Mouse (Mus musculus): ENCODE measurements around the gene Prkci.

The Prkci gene

DNA sequence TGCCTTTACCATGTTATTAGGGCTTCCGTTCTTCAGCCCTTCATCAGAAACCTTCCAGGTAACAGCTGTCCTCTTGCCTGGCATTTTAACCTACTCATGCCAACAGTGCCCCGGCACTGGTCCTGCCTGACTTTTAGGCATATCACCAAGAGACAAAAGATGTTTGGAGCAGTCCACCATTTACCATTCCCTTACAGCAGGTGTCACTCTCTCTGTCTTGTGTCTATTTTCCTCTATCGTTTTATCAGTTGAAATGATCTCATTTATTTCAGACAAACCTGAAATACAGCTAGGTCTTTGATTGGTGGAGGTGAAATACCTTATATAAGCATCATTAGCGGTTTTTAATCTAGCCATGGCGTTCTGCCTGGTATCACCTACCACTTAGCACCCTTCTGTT, 53.5 kb downstream of the Prkci start:
- DNase-seq, result no peak

DNA sequence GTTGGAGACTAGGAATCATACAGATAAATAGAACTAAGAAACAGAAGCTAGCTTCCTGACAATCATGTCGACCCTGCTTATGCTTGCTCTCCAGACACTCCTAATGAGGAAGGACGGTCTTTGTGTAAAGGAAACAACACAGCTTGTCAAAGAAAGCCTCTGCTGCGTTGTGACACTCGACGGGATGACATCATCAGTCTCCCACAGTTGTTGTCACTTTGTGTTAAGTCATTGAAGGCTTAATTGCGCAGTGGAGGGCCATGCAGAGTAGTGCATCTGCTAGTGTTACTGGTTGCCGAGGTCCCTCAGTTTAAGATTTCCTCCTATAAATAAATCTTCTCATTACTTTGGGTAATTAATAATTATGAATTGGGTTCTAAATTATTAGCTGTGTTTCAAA, 54.8 kb downstream of the Prkci start:
- no peak for DNase-seq

- DNase-seq, result no peak
These were observed 56.2 kb downstream of the Prkci start for GRCm38 (mm10) chr3:31051730-31052129.

DNA sequence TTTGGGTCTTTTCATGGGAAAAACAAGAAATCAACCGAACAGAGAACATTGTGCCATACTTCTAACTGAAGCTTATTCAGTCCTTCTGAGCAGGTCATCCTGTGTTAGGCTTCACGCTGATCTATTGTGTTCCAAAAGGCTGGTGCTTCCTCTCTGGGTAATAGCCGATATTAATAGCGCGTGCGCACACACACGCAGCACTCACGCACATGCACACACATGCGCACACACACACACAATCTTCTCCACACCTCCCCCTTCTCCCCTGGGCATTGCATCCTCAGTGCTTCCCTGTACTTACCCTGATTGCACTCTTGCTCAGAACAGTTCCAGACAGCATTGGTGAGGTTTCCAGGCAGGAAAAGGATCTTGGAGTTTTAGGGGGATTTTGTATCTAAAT, 57.6 kb downstream of the Prkci start:
- DNase-seq, result no peak

DNA sequence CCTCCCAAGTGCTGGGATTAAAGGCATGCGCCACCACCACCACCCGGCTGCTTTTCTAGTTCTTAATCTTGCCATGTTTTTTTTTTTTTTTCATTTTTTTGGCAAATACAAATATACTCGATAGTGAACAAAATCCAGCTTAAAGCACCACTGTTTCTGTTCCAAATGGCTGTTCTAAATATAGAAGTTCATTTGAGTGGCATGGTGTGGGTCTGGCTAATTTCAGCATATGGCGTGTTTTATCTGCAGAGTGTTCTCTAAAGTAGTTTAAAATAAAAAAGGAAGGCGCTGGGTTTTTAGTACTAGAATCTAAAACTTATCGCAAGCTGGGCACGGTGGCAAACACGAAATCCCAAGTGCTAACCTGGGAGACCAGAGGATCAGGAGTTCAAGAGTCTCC, 59.3 kb downstream of the Prkci start:
- DNase-seq, result no peak

DNA sequence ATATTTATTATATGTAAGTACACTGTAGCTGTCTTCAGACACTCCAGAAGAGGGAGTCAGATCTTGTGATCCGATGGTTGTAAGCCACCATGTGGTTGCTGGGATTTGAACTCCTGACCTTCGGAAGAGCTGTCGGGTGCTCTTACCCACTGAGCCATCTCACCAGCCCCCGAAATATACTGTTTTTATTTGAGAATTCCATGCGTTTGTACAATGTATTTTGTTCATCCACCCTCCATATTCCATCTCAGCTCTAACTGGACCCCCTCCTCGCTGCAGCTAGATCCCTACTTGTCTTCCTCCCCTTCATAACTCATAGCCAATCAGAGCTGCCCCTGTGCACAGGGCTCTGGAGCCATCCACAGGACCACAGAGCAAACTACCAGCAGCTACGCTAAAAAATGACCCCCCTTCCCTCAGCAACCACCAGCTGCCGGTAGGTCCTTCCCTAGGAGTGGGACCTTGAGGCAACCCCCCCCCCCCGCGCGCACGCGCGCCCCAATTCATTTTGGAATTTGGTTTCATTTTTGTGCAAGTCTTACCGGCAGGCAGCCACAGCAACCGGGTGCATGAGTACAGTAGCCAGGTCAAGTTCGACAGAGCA, 60.6 kb downstream of the Prkci start:
- DNase-seq, result peak; percentile 40

- peak; percentile 68 for DNase-seq
These were observed 61.4 kb downstream of the Prkci start for GRCm38 (mm10) chr3:31056651-31057627.

DNA sequence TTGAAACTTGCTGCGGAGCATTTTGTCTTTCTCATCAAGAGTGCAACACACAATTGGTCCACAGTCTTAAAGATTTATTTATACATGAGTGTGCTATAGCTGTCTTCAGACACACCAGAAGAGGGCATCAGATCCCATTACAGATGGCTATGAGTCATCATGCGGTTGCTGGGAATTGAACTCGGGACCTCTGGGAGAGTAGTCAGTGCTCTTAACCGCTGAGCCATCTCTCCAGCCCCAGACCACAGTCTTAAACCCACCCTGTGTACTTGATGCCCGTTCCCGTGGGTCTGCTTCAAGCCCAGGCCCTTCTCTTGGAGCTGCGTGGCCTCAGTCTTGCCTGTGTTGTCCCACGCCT, 65.2 kb downstream of the Prkci start:
- DNase-seq, result no peak

DNA sequence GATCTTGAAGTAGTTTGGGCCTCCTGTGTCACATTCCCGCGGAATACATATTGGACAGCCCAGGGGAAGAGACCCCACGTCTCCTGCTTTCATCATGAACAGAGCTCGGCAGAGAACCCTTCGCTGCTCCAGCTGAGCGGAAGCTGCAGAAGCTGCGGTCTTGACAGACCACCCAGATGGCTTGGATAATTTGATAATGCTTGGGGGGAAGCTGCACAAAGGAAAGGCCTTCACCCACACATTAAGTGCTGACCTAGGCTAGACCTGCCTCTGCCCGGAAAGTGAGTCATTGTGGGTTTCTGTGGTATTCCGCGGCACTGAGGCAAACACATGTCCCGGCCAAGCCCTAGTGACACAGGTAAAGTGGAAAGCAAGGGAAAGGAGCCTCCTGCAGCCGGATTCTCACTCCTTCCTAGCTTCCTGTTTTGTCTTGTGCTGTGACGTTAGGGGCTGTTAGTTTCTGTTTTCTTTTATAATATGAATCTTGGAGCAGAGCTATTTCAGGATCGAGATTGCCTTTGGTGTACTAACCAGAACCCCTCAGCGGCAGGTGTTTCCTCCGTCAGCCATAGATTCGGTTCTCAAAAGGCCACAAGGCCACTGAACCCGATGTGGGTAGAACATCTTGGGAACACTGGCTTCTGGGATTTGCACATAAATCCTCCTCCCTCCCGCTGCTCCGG, 65.7 kb downstream of the Prkci start:
- no peak for DNase-seq

DNA sequence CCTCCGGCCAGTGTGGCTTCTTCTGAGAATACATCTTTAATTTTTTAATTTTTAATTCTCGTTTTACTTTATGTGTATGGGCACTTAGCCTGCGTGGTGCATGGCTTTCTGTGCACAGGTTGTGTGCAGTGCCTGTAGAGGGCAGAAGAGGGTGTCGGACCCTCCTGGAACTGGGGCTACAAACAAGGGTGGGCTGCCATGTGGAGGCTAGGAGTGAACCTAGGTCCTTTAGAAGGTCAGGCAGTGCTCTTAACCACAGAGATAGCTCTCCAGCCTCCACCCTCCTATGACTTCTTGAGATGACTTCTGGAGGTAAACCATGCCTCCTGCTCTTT, 66.2 kb downstream of the Prkci start:
- DNase-seq, result no peak

- no peak for DNase-seq
These were observed 66.8 kb downstream of the Prkci start for GRCm38 (mm10) chr3:31062325-31062724.

DNA sequence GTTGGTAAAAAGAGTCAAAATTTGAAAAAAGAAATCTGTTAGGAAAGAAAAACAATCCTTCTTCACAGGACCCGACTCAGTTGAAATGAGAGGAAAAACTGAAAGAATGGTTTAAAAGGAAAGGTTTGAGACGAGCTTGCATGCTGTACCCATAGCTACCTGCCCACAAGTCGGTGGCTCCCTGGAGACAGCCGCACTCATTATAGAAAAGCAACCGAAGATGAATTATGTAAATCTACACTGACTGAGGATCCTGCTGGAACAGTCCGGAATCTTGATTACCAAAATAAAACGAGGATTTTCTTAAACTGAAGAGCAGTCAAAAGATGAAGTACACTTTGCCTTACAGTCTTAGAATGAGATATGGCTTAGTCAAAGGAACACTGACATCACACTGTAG, 72.9 kb downstream of the Prkci start:
- DNase-seq, result no peak

DNA sequence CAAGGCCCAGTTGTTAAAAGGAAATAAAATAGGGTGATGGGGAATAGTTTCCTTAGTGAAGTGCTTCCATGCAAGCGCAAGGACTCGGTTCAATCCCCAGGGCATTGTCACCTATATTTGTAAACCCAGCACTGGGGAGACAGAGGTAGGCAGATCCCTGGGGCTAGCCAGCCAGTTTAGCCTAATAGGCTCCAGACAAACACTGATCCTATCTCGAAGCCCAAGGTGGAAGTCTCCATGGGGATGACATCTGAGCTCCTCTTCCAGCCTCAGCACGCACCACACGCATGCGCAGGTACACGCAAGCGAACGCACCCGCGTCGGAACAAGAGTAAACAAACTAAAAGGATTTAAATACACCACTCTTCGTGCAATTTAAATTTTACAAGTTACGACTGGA, 76.3 kb downstream of the Prkci start:
- no peak for DNase-seq

- peak; percentile 59 for DNase-seq
These were observed 80.3 kb downstream of the Prkci start for GRCm38 (mm10) chr3:31075808-31076207.

GRCm38 (mm10) chr3:31077068-31077703, 81.6 kb downstream of the Prkci start:
- DNase-seq, result no peak

DNA sequence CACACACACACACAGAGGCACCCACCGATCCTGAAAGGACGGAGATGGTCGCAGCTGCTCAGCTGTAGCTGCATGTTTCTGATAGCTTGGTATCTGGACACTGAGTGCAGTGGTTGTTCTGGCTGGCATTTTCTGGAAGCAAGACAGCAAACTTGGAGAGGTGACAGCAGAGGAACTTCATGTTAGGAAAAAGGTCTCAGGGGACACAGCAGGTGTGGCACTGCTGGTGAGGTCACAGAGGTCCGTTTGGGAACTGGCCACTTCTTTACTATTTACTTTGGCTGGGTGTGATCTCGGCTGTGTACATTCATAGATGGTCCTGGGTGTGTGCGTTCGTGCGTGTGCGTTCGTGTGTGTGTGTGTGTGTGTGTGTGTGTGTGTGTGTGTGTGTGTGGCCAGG, 83.9 kb downstream of the Prkci start:
- DNase-seq, result no peak

DNA sequence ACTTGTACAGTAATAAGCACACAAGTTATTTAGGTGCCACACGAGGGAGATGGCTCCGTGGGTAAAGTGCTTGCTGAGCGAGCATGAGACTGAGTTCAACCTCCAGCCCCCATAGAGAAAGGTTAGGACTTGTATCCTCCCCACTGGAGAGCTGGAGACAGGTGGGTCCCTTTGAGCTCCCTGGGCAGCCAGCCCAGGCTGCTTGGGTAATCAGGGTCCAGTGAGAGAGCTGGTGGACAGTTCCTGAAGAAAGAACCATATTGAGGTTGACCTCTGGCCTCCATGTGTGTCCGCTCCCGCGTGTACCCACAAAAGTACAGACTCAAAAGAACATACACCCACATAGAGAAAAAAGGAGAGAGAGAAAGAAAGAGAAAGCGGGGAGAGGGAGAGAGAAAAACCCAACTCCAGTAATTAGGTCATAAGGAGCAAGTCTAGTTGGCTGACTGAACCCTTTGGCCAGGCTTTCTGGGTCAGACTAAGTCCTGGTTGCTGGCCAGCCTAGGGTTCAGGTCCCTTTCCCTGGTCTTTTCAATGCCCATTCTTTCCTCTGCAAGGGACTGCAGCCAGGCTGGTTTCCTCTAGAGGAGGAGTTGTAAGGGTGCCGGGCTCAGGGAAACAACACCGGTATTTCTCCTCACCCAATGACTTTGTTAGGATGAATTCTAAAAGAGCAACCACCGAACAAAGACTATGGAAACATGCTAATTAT, 85.4 kb downstream of the Prkci start:
- DNase-seq, result peak; percentile 54

DNA sequence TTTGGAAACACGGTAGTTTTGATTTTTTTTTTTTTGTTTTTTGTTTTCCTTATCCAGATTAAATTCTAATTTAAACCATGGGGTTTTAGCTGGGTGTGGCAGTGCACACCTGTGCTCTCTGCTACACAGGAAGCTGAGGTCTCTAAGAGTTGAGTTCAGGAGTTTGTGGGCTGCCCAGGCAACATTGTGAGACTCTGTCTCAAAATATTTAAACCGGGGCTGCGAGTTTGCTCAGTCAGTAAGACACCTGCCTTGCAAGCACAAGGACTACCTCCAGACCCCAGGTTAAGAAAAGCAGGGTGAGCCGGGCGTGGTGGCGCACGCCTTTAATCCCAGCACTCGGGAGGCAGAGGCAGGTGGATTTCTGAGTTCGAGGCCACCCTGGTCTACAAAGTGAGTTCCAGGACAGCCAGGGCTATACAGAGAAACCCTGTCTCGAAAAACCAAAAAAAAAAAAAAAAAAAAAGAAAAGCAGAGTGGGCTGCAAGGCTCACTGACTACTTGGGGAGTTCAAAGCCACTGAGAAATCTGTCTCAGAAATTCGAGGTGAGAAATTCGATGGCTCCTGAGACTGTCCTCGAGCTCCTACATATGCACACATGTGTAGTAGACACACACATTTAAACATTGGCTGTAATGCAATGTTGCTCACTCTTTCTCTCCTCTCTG, 87.4 kb downstream of the Prkci start:
- no peak for DNase-seq

DNA sequence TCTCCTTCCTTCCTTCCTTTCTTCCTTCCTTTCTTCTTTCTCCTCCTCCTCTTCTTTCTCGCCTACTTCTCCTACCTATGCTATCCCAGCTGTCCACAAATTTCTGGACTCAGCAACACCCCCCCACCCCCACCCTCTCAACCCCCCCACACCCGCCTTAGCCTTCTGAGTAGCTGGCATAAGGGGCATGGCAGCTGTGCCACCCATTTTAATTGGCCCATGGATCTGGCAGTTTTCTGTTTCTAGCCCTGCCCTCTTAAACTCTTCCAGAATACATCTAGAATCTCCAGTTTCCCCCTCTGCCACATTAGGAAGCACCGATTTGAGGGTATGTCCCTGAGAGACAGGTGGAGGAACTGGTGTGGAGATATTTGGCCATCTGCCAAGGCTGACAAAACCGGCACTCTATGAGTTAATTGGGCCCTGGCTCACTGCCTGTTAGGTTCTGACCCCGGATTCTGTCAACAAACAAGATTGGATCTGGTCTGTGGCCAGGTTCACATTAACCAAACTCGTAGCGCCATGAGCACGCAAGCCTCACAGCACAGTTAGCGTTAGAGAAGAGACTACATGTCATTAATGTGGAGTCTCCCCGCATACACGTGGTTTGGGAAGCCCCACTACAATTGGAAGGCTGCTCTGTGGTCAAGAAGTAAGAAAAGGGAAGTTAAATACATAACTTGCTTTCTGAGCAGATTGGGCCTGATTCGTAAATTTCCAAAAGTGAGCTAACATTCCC, 88.1 kb downstream of the Prkci start:
- DNase-seq, result peak; percentile 76

GRCm38 (mm10) chr3:31085000-31085399, 89.5 kb downstream of the Prkci start:
- no peak for DNase-seq

Data from kidney, adult 18-20 months (tissue).